Mouse (Mus musculus): Measurements from ENCODE around the gene Vmn2r120.
"Not testable (repeated sequence)": the region's sequence is repeated elsewhere in the genome, so short reads cannot be mapped to it uniquely, and the experiment has no call there.

The Vmn2r120 gene

GRCm38 (mm10) chr17:57545405-57545804 lies at the start of gene Vmn2r120:
TSS of gene Vmn2r120 (minus strand) at chr17:57545505.
- in situ Hi-C loops (cut with MboI; ENCODE audit: low sequenced_read_pairs), result no loop called here

DNA sequence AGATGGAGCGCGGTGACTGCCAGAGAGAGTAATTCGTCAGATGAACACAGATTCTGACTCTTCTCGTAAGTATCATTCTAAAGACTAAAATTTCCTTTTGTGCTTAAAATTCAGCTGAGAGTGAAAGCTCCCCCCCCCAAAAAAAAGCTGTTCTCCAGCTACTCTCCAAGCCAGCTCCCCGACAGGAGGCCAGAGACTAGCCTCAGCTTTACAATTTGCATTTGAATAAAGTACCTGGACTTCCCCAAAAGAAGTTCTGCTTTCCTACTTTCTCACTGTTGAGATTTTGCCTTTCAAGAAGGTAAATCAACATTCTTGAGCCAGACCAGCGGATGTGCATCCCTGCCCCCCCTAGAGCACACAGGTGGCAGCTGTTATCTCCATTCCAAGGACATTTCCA lies 42.0 kb upstream of the Vmn2r120 start:
- in situ Hi-C loops (cut with MboI; ENCODE audit: low sequenced_read_pairs), result not testable (repeated sequence)

GRCm38 (mm10) chr17:57574075-57574705 lies 28.9 kb upstream of the Vmn2r120 start:
- in situ Hi-C loops (cut with MboI; ENCODE audit: low sequenced_read_pairs), result no loop called here

Data from CH12F3 (cell line).